Mouse (Mus musculus) olfactory bulb, adult 2 months (tissue): ENCODE data around the gene Gas2l1. TPM values are rescaled to one million over a fixed set of nuclear protein-coding genes. Genes with fewer than 3 reads are reported as not detected.

Source experiments
- H3K27ac ChIP-seq: fragments of 200-500 bp; 2 replicates; pipeline ENCODE4 v1.5.1; 2012; ENCODE audit warnings: low read depth, low read length; ENCODE audit not compliant: insufficient read depth
- H3K4me1 ChIP-seq: fragments of 200-500 bp; 2 replicates; pipeline ENCODE4 v1.6.1; 2012; ENCODE audit warnings: low read length; ENCODE audit not compliant: control insufficient read depth, insufficient read depth
- H3K4me3 ChIP-seq: fragments of 200-500 bp; 2 replicates; pipeline ENCODE4 v1.5.1; 2012; ENCODE audit warnings: mild to moderate bottlenecking, low read depth, low read length, moderate library complexity; ENCODE audit not compliant: insufficient read depth
- CTCF ChIP-seq: fragments of 200-500 bp; IDR thresholded peaks from 2 replicates; pipeline ENCODE4 v1.5.1; 2012; ENCODE audit warnings: low read depth, mild to moderate bottlenecking, low read length, moderate library complexity; ENCODE audit not compliant: insufficient read depth
- POLR2A ChIP-seq: fragments of 200-500 bp; IDR thresholded peaks from 2 replicates; pipeline ENCODE4 v1.6.1; 2012; ENCODE audit warnings: mild to moderate bottlenecking, low read depth, low read length, moderate library complexity; ENCODE audit not compliant: insufficient read depth
- WGBS: fragments of 180-500 bp; shearing (Covaris S2); methylation state at CpG from one replicate; pipeline ENCODE4 v1.1.7; 2018; 5-methylcytosine and 5-hydroxymethylcytosine counted together
- polyA plus RNA-seq: library from polyadenylated mRNA; stranded (reverse); fragments of >200 nt; gene quantifications from 2 replicates; pipeline ENCODE4 v1.2.4, GENCODE M21; 2012; ENCODE audit warnings: low replicate concordance; ENCODE audit not compliant: missing spikeins, insufficient read depth, insufficient read length

Gas2l1 gene
- polyA plus RNA-seq, 1 experiment = not detected

GRCm38 (mm10) chr11:5009354-5010074 lies 55.6 kb downstream of the Gas2l1 start:
- Histone ChIP-seq H3K4me1 (peaks cover 4% of the 10 kb centered on the region; the same call in 1 of the 2 replicates), H3K27ac (peak overlapping the region; percentile 69; the same call in 1 of the 2 replicates), H3K4me3 (no peak overlapping the region)
- WGBS = 45% methylated on average over 3 of the region's 3 CpGs
- TF ChIP-seq CTCF (no peak), POLR2A (no peak)

GRCm38 (mm10) chr11:5008867-5009266 lies 56.3 kb downstream of the Gas2l1 start:
- 67% methylated on average over 3 of the region's 3 CpGs for WGBS
- TF ChIP-seq CTCF (no peak), POLR2A (no peak)
- Histone ChIP-seq H3K4me1 (peaks cover 4% of the 10 kb centered on the region; the same call in 1 of the 2 replicates), H3K4me3 (no peak overlapping the region), H3K27ac (no peak overlapping the region)

- peaks cover 4% of the 10 kb centered on the region; the same call in 1 of the 2 replicates for H3K4me1 ChIP-seq
- 86% methylated on average over 1 of the region's 1 CpGs for whole genome bisulfite sequencing
Observed at GRCm38 (mm10) chr11:5007186-5007585, 57.9 kb downstream of the Gas2l1 start.

GRCm38 (mm10) chr11:5005528-5005927 lies 59.6 kb downstream of the Gas2l1 start:
- no peak overlapping the region for H3K27ac ChIP-seq
- peaks cover 4% of the 10 kb centered on the region; the same call in 1 of the 2 replicates for H3K4me1 ChIP-seq
- H3K4me3 ChIP-seq = no peak overlapping the region
- TF ChIP-seq POLR2A = no peak
- TF ChIP-seq CTCF = no peak
- 95% methylated on average over 2 of the region's 2 CpGs for WGBS

More at GRCm38 (mm10) chr11:5007186-5007585, 57.9 kb downstream of the Gas2l1 start:
- no peak overlapping the region for H3K27ac ChIP-seq
- TF ChIP-seq POLR2A (no peak), CTCF (no peak)
- no peak overlapping the region for H3K4me3 ChIP-seq

Other genes with a start within 250 kb of the Gas2l1 start
- gene Nf2, start 215.8 kb downstream of the Gas2l1 start, polyA plus RNA-seq = not detected in 2 replicates
- not detected in 2 replicates for gene Nipsnap1, start 191.4 kb downstream of the Gas2l1 start, polyA plus RNA-seq
- gene Thoc5, start 170.0 kb downstream of the Gas2l1 start, polyA plus RNA-seq = not detected in 2 replicates
- gene Nefh, start 117.3 kb downstream of the Gas2l1 start, polyA plus RNA-seq = not detected in 2 replicates
- 603 TPM in 1 of 2 replicates, not detected in the other for gene Ap1b1, start 78.5 kb downstream of the Gas2l1 start, polyA plus RNA-seq
- not detected in 2 replicates for gene Rasl10a, start 7.2 kb downstream of the Gas2l1 start, polyA plus RNA-seq
- gene Rhbdd3, start 33.6 kb upstream of the Gas2l1 start, polyA plus RNA-seq = not detected in 2 replicates
- gene Ewsr1, start 33.9 kb upstream of the Gas2l1 start, polyA plus RNA-seq = 1,053 and 1,293 TPM in 2 replicates
- not detected in 2 replicates for gene Emid1, start 86.9 kb upstream of the Gas2l1 start, polyA plus RNA-seq
- gene Kremen1, start 196.2 kb upstream of the Gas2l1 start, polyA plus RNA-seq = 126 TPM in 1 of 2 replicates, not detected in the other